Mouse (Mus musculus) liver, embryonic 15.5 days (tissue): ENCODE data around the gene Acad8. TPM values are rescaled to one million over a fixed set of nuclear protein-coding genes. Genes with fewer than 3 reads are reported as not detected.
A peak's percentile ranks its signal among the peaks of the same experiment; 100 is the strongest.

Source experiments
- ATAC-seq: fragments of 200-750 bp; cut with Nextera tagmentation; 2 replicates; pipeline ENCODE4 v1.8.0; 2017; ENCODE audit warnings: moderate number of reproducible peaks, mild to moderate bottlenecking, moderate library complexity; ENCODE audit not compliant: insufficient read depth
- H3K27ac ChIP-seq: fragments of 300-500 bp; sonication (generic); replicated peaks from 2 replicates; pipeline ENCODE4 v1.5.1; 2015; ENCODE audit warnings: mild to moderate bottlenecking, inconsistent platforms
- H3K27me3 ChIP-seq: fragments of 300-500 bp; sonication (generic); 2 replicates; pipeline ENCODE4 v1.6.1; 2015; ENCODE audit warnings: mild to moderate bottlenecking, inconsistent platforms
- H3K36me3 ChIP-seq: fragments of 300-500 bp; sonication (generic); replicated peaks from 2 replicates; pipeline ENCODE4 v1.6.1; 2015; ENCODE audit warnings: moderate library complexity, mild to moderate bottlenecking, inconsistent platforms
- H3K4me1 ChIP-seq: fragments of 300-500 bp; sonication (generic); replicated peaks from 2 replicates; pipeline ENCODE4 v1.6.1; 2015; ENCODE audit warnings: inconsistent platforms
- H3K4me2 ChIP-seq: fragments of 300-500 bp; sonication (generic); 2 replicates; pipeline ENCODE4 v1.6.1; 2015; ENCODE audit warnings: moderate library complexity, mild to moderate bottlenecking, inconsistent platforms
- H3K4me3 ChIP-seq: fragments of 300-500 bp; sonication (generic); replicated peaks from 2 replicates; pipeline ENCODE4 v1.5.1; 2015; ENCODE audit warnings: mild to moderate bottlenecking, inconsistent platforms
- H3K9ac ChIP-seq: fragments of 300-500 bp; sonication (generic); 2 replicates; pipeline ENCODE4 v1.6.1; 2015; ENCODE audit warnings: moderate library complexity, mild to moderate bottlenecking, inconsistent platforms
- H3K9me3 ChIP-seq: fragments of 300-500 bp; sonication (generic); replicated peaks from 2 replicates; pipeline ENCODE4 v1.6.1; 2016; ENCODE audit warnings: inconsistent platforms
- WGBS: fragments of 180-500 bp; shearing (Covaris S2); methylation state at CpG from one replicate; pipeline ENCODE4 v1.1.7; 2015; ENCODE audit warnings: mixed read lengths; ENCODE audit not compliant: insufficient replicate concordance; 5-methylcytosine and 5-hydroxymethylcytosine counted together
- polyA plus RNA-seq: library from polyadenylated mRNA; unstranded; fragments of >200 nt; fragmentation: Nextera tagmentation; extraction: Ambion mirVana; gene quantifications from 2 replicates; pipeline ENCODE4 v1.2.1, GENCODE M21; 2015

Acad8 gene
- polyA plus RNA-seq: 10.6 and 10.9 TPM in 2 replicates

- Histone ChIP-seq H3K9me3 (no peaks in the 10 kb centered on the region), H3K27me3 (no peaks in the 10 kb centered on the region), H3K9ac (peak within 1 kb of the TSS; percentile 68), H3K36me3 (peaks cover 7% of the 10 kb centered on the region), H3K4me2 (peak within 1 kb of the TSS; percentile 89), H3K4me3 (peak within 1 kb of the TSS; percentile 76), H3K4me1 (peaks cover 35% of the 10 kb centered on the region), H3K27ac (peak within 1 kb of the TSS; percentile 42; the same call in 1 of the 2 replicates)
- under 1% methylated on average over 35 of the region's 35 CpGs for WGBS
- peak; percentile 99 for ATAC-seq
Observed at GRCm38 (mm10) chr9:26999461-27000395, at the start of gene Acad8, which contains the start of gene Thyn1. Gene Acad8 (minus strand): TSS chr9:26999566. Gene Thyn1 (plus strand): TSS chr9:26999710.

DNA sequence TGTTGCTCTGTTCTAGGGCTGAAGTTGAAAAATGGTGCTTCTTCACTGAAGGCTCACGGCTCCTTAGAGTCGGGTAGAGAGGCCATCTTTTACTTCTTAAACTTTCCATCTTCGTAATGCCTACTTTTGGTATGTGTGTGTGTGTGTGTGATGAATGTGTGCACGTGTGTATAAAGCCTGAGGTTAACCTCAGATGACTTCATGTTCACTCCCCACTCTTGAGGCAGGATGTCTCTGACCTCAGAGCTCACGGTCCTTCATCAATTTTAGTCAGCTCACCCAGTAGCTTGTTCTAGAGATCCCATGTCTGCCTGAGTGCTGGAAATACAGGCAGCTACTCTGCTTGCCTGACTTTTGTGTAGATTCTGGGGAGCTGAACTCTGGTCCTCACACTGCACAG lies 44.5 kb upstream of the Acad8 start:
- Histone ChIP-seq H3K4me2 (no peak overlapping the region), H3K9ac (no peak overlapping the region), H3K9me3 (no peaks in the 10 kb centered on the region), H3K36me3 (peaks cover 96% of the 10 kb centered on the region), H3K27me3 (no peaks in the 10 kb centered on the region), H3K27ac (no peak overlapping the region), H3K4me3 (no peak overlapping the region), H3K4me1 (no peaks in the 10 kb centered on the region)
- WGBS: 82% methylated on average over 5 of the region's 5 CpGs
- ATAC-seq: no peak

- ATAC-seq: peak; percentile 26
- H3K4me1 ChIP-seq: peaks cover 51% of the 10 kb centered on the region
- peak overlapping the region; percentile 87; the same call in 1 of the 2 replicates for H3K27ac ChIP-seq
Observed at GRCm38 (mm10) chr9:27030763-27031100, 31.4 kb upstream of the Acad8 start.

DNA sequence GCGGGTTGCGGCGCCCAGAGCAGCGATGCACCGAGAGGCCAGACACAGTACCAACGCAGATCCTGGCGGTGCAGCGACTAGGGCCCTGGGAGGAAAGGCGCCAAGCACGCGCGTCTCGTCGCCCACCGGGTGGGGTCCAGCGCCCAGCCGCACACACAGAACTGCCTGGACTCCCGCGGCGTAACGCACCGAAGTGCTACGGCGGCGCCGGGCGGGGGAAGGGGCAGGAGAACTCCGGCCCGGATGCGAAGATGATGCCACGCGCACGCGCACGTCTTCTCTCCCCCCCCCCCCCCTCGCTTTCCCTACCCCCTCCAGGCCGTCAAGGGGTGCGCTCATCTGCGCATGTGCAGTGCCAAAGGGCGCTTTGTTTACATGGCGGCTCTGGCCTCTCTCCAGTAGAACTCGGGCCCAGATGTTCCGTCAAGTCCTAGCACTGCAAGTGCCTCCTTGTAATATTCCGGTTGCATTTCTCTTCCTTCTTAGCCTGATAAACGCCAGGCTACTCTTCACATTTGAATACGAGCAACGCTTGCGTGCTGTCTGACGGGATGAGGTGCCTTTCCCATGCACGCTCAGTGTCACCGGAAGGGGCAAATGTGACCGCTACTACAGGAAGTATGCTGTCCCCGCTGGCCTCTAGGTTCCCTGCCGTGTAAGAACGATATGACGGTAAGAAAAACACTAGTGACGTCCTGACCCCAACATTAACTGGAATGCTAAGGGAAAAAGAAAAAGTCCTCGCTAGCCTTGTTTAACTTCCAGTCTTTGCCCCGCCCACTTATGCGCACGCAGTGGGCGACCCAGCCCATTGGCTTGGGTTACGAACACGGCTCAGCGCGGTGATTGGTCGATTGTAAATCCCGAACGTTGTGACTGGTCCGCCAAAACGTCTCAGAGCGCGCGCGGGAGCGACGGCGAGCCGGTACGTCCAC lies 30.7 kb upstream of the Acad8 start, which contains the start of the genes Vps26b and Ncapd3:
Gene Vps26b (minus strand): TSS at position 238 of the 935 bp plus-strand sequence.
Gene Ncapd3 (plus strand): TSS at position 348 of the 935 bp plus-strand sequence.
- Histone ChIP-seq H3K27ac (peak within 1 kb of the TSS; percentile 87), H3K36me3 (peaks cover 12% of the 10 kb centered on the region), H3K9ac (peak within 1 kb of the TSS; percentile 91), H3K4me2 (peak within 1 kb of the TSS; percentile 95), H3K9me3 (no peaks in the 10 kb centered on the region), H3K4me1 (peaks cover 51% of the 10 kb centered on the region), H3K27me3 (no peaks in the 10 kb centered on the region), H3K4me3 (peak within 1 kb of the TSS; percentile 97)
- WGBS: under 1% methylated on average over 80 of the region's 80 CpGs
- peak; percentile 93 for ATAC-seq

More at GRCm38 (mm10) chr9:27030763-27031100, 31.4 kb upstream of the Acad8 start:
- Histone ChIP-seq H3K9ac (peak overlapping the region; percentile 84), H3K27me3 (no peaks in the 10 kb centered on the region), H3K4me2 (peak overlapping the region; percentile 95), H3K4me3 (peak overlapping the region; percentile 97), H3K36me3 (peaks cover 14% of the 10 kb centered on the region), H3K9me3 (no peaks in the 10 kb centered on the region)
- under 1% methylated on average over 17 of the region's 17 CpGs for WGBS

- peak; percentile 38 for ATAC-seq
- peak overlapping the region; percentile 87 for H3K27ac ChIP-seq
- peak overlapping the region; percentile 95 for H3K4me2 ChIP-seq
- peaks cover 13% of the 10 kb centered on the region for H3K36me3 ChIP-seq
- WGBS: under 1% methylated on average over 52 of the region's 52 CpGs
- H3K27me3 ChIP-seq: no peaks in the 10 kb centered on the region
- peak overlapping the region; percentile 97 for H3K4me3 ChIP-seq
- no peaks in the 10 kb centered on the region for H3K9me3 ChIP-seq
- peaks cover 51% of the 10 kb centered on the region for H3K4me1 ChIP-seq
- peak overlapping the region; percentile 91 for H3K9ac ChIP-seq
Observed at GRCm38 (mm10) chr9:27029022-27029827, 29.9 kb upstream of the Acad8 start.

- H3K9ac ChIP-seq: no peak overlapping the region
- H3K4me1 ChIP-seq: peaks cover 35% of the 10 kb centered on the region
- H3K4me2 ChIP-seq: no peak overlapping the region
- no peak overlapping the region for H3K27ac ChIP-seq
- H3K27me3 ChIP-seq: no peaks in the 10 kb centered on the region
- no peak overlapping the region for H3K4me3 ChIP-seq
- no peaks in the 10 kb centered on the region for H3K9me3 ChIP-seq
- peaks cover 4% of the 10 kb centered on the region; the same call in 1 of the 2 replicates for H3K36me3 ChIP-seq
- ATAC-seq: no peak
- WGBS: 12% methylated on average over 1 of the region's 1 CpGs
Observed at GRCm38 (mm10) chr9:27026708-27027107, 27.3 kb upstream of the Acad8 start.

GRCm38 (mm10) chr9:27023681-27024080 lies 24.3 kb upstream of the Acad8 start:
- WGBS: 40% methylated on average over 4 of the region's 4 CpGs
- H3K9ac ChIP-seq: no peak overlapping the region
- H3K4me2 ChIP-seq: no peak overlapping the region
- H3K27ac ChIP-seq: no peak overlapping the region
- H3K4me3 ChIP-seq: no peak overlapping the region
- H3K27me3 ChIP-seq: no peaks in the 10 kb centered on the region
- H3K4me1 ChIP-seq: peaks cover 27% of the 10 kb centered on the region
- H3K9me3 ChIP-seq: no peaks in the 10 kb centered on the region
- no peak for ATAC-seq
- peaks cover 13% of the 10 kb centered on the region for H3K36me3 ChIP-seq

DNA sequence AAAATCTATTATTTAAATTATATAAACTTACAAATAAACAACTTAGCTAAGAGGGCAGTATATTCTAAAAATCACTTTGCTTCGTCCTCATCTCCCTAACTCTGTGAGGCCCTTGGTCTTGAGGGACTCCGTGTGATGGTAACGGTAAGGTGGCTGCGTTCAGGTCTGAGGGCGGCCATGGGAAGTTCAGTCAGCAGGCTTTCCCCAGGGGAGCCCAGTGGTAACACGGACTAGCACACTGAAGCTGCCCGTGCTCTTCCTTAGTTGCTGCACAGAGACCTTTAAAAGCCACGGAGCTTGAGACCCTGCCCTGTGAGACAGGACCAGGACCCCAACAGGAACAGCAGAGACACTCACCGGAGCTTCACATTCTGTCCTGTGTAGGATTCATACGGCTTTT lies 19.6 kb upstream of the Acad8 start:
- no peaks in the 10 kb centered on the region for H3K9me3 ChIP-seq
- ATAC-seq: no peak
- 82% methylated on average over 10 of the region's 10 CpGs for WGBS
- peaks cover 47% of the 10 kb centered on the region for H3K36me3 ChIP-seq
- H3K27me3 ChIP-seq: no peaks in the 10 kb centered on the region
- no peak overlapping the region for H3K9ac ChIP-seq
- no peak overlapping the region for H3K4me2 ChIP-seq
- no peaks in the 10 kb centered on the region for H3K4me1 ChIP-seq
- H3K27ac ChIP-seq: no peak overlapping the region
- H3K4me3 ChIP-seq: no peak overlapping the region

DNA sequence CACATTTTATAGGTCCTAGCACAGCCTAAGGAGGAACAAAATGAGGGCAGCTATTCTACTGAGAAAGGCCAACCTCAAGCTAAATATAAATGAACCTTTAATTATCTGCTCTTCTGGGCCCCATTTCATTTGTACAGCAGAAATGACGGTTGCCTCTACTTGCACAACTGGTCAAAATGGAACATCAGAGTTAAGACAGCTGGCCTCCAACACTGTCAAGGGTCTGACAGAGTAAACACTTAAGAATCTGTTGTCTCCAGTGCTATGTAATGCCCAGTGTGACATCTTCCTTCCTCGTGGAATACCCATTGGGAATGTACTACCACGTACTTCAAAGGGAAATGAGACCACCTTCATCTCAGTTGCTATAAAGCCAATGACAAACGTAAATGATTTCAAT lies 12.2 kb upstream of the Acad8 start:
- WGBS: 72% methylated on average over 4 of the region's 4 CpGs
- Histone ChIP-seq H3K4me1 (no peaks in the 10 kb centered on the region), H3K9ac (no peak overlapping the region), H3K27ac (no peak overlapping the region), H3K4me3 (no peak overlapping the region), H3K4me2 (no peak overlapping the region), H3K36me3 (peaks cover 90% of the 10 kb centered on the region), H3K9me3 (no peaks in the 10 kb centered on the region), H3K27me3 (no peaks in the 10 kb centered on the region)
- ATAC-seq: no peak

- no peak for ATAC-seq
- H3K4me2 ChIP-seq: no peak overlapping the region
- WGBS: 71% methylated on average over 5 of the region's 5 CpGs
- H3K27me3 ChIP-seq: no peaks in the 10 kb centered on the region
- H3K4me1 ChIP-seq: no peaks in the 10 kb centered on the region
- H3K9ac ChIP-seq: no peak overlapping the region
- H3K4me3 ChIP-seq: no peak overlapping the region
- H3K9me3 ChIP-seq: no peaks in the 10 kb centered on the region
- peaks cover 93% of the 10 kb centered on the region for H3K36me3 ChIP-seq
- no peak overlapping the region for H3K27ac ChIP-seq
Observed at GRCm38 (mm10) chr9:27009231-27009630, 9.9 kb upstream of the Acad8 start.
